Mouse (Mus musculus) limb, embryonic 15.5 days (tissue): ENCODE results near the gene Sgca. TPM values are rescaled to one million over a fixed set of nuclear protein-coding genes. Genes with fewer than 3 reads are reported as not detected.

ENCODE experiments used
- ATAC-seq: fragments of 200-750 bp; cut with Nextera tagmentation; 2 replicates; pipeline ENCODE4 v1.8.0; 2017; ENCODE audit warnings: low read depth, moderate TSS enrichment; ENCODE audit not compliant: insufficient number of reproducible peaks, low FRiP score, low TSS enrichment
- H3K27ac ChIP-seq: fragments of 300-500 bp; sonication (generic); 2 replicates; pipeline ENCODE4 v1.5.1; 2015; ENCODE audit warnings: moderate library complexity, mild to moderate bottlenecking, inconsistent platforms
- H3K27me3 ChIP-seq: fragments of 300-500 bp; sonication (generic); 2 replicates; pipeline ENCODE4 v1.6.1; 2015; ENCODE audit warnings: inconsistent platforms
- H3K36me3 ChIP-seq: fragments of 300-500 bp; sonication (generic); 2 replicates; pipeline ENCODE4 v1.6.1; 2015; ENCODE audit warnings: inconsistent platforms
- H3K4me1 ChIP-seq: fragments of 300-500 bp; sonication (generic); 2 replicates; pipeline ENCODE4 v1.6.1; 2015; ENCODE audit warnings: inconsistent platforms
- H3K4me2 ChIP-seq: fragments of 300-500 bp; sonication (generic); 2 replicates; pipeline ENCODE4 v1.6.1; 2015; ENCODE audit warnings: mild to moderate bottlenecking, inconsistent platforms
- H3K4me3 ChIP-seq: fragments of 300-500 bp; sonication (generic); 2 replicates; pipeline ENCODE4 v1.5.1; 2015; ENCODE audit warnings: mild to moderate bottlenecking, inconsistent platforms
- H3K9ac ChIP-seq: fragments of 300-500 bp; sonication (generic); 2 replicates; pipeline ENCODE4 v1.6.1; 2015; ENCODE audit warnings: inconsistent platforms
- H3K9me3 ChIP-seq: fragments of 300-500 bp; sonication (generic); 2 replicates; pipeline ENCODE4 v1.6.1; 2016; ENCODE audit warnings: inconsistent platforms
- WGBS: fragments of 180-500 bp; shearing (Covaris S2); methylation state at CpG from one replicate; pipeline ENCODE4 v1.1.7; 2015; 5-methylcytosine and 5-hydroxymethylcytosine counted together
- polyA plus RNA-seq: library from polyadenylated mRNA; unstranded; fragments of >200 nt; fragmentation: Nextera tagmentation; extraction: Ambion mirVana; gene quantifications from 2 replicates; pipeline ENCODE4 v1.2.1, GENCODE M21; 2015

The Sgca gene
- polyA plus RNA-seq, 1 experiment from 2014 or later = 7.5 TPM

GRCm38 (mm10) chr11:94990749-94991577, 14.8 kb upstream of the Sgca start, which contains the start of gene Ppp1r9b:
Ppp1r9b (plus strand) TSS chr11:94991035.
- Histone ChIP-seq H3K9ac (peak within 1 kb of the TSS; percentile 82), H3K36me3 (0 out of 2 replicates have a peak, but pooled peaks cover 5% of the 10 kb centered on the region), H3K4me3 (peak within 1 kb of the TSS; percentile 84), H3K9me3 (no peaks in the 10 kb centered on the region), H3K27ac (peak within 1 kb of the TSS; percentile 94), H3K27me3 (no peaks in the 10 kb centered on the region), H3K4me2 (peak within 1 kb of the TSS; percentile 93), H3K4me1 (peaks cover 77% of the 10 kb centered on the region)
- peak; percentile 81 for ATAC-seq
- WGBS = under 1% methylated on average over 59 of the region's 69 CpGs

- WGBS = 40% methylated on average over 6 of the region's 6 CpGs
- H3K27ac ChIP-seq = peak overlapping the region; percentile 94
- peaks cover 69% of the 10 kb centered on the region for H3K4me1 ChIP-seq
- H3K4me3 ChIP-seq = peak overlapping the region; percentile 84
- no peaks in the 10 kb centered on the region for H3K9me3 ChIP-seq
- no peak for ATAC-seq
- H3K27me3 ChIP-seq = no peaks in the 10 kb centered on the region
- 0 out of 2 replicates have a peak, but pooled peaks cover 5% of the 10 kb centered on the region for H3K36me3 ChIP-seq
- H3K9ac ChIP-seq = peak overlapping the region; percentile 82; the same call in 1 of the 2 replicates
- H3K4me2 ChIP-seq = peak overlapping the region; percentile 93
These were observed 14.1 kb upstream of the Sgca start for GRCm38 (mm10) chr11:94990102-94990748.

- H3K9me3 ChIP-seq = no peaks in the 10 kb centered on the region
- peak overlapping the region; percentile 93 for H3K4me2 ChIP-seq
- peaks cover 63% of the 10 kb centered on the region for H3K4me1 ChIP-seq
- ATAC-seq = peak; percentile 75
- H3K27ac ChIP-seq = peak overlapping the region; percentile 94
- no peaks in the 10 kb centered on the region for H3K27me3 ChIP-seq
- WGBS = under 1% methylated on average over 12 of the region's 12 CpGs
- H3K4me3 ChIP-seq = peak overlapping the region; percentile 84
- peak overlapping the region; percentile 28; the same call in 1 of the 2 replicates for H3K9ac ChIP-seq
- H3K36me3 ChIP-seq = 0 out of 2 replicates have a peak, but pooled peaks cover 1% of the 10 kb centered on the region
These were observed 13.5 kb upstream of the Sgca start for GRCm38 (mm10) chr11:94989562-94990017.

- H3K4me1 ChIP-seq = peaks cover 57% of the 10 kb centered on the region
- H3K27ac ChIP-seq = peak overlapping the region; percentile 94
- H3K36me3 ChIP-seq = no peaks in the 10 kb centered on the region
- H3K27me3 ChIP-seq = no peaks in the 10 kb centered on the region
- peak overlapping the region; percentile 84 for H3K4me3 ChIP-seq
- peak overlapping the region; percentile 93 for H3K4me2 ChIP-seq
- WGBS = 13% methylated on average over 10 of the region's 10 CpGs
- ATAC-seq = no peak
- peak overlapping the region; percentile 28; the same call in 1 of the 2 replicates for H3K9ac ChIP-seq
- H3K9me3 ChIP-seq = no peaks in the 10 kb centered on the region
These were observed 12.8 kb upstream of the Sgca start for GRCm38 (mm10) chr11:94988780-94989561.

GRCm38 (mm10) chr11:94987851-94988250, 11.7 kb upstream of the Sgca start:
- H3K9me3 ChIP-seq = no peaks in the 10 kb centered on the region
- no peak overlapping the region for H3K4me2 ChIP-seq
- 62% methylated on average over 8 of the region's 8 CpGs for WGBS
- peaks cover 46% of the 10 kb centered on the region for H3K4me1 ChIP-seq
- no peak overlapping the region for H3K27ac ChIP-seq
- H3K27me3 ChIP-seq = no peaks in the 10 kb centered on the region
- H3K4me3 ChIP-seq = no peak overlapping the region
- no peaks in the 10 kb centered on the region for H3K36me3 ChIP-seq
- ATAC-seq = no peak
- H3K9ac ChIP-seq = no peak overlapping the region

- Histone ChIP-seq H3K36me3 (no peaks in the 10 kb centered on the region), H3K9ac (no peak overlapping the region), H3K27ac (no peak overlapping the region), H3K9me3 (no peaks in the 10 kb centered on the region), H3K4me2 (no peak overlapping the region), H3K4me3 (no peak overlapping the region), H3K4me1 (peaks cover 40% of the 10 kb centered on the region), H3K27me3 (no peaks in the 10 kb centered on the region)
- 55% methylated on average over 6 of the region's 6 CpGs for WGBS
- no peak for ATAC-seq
These were observed 11.2 kb upstream of the Sgca start for GRCm38 (mm10) chr11:94987341-94987740.

GRCm38 (mm10) chr11:94986435-94986834, 10.3 kb upstream of the Sgca start:
- ATAC-seq = no peak
- no peak overlapping the region for H3K9ac ChIP-seq
- H3K27ac ChIP-seq = no peak overlapping the region
- peaks cover 33% of the 10 kb centered on the region for H3K4me1 ChIP-seq
- no peak overlapping the region for H3K4me2 ChIP-seq
- no peaks in the 10 kb centered on the region for H3K27me3 ChIP-seq
- 60% methylated on average over 2 of the region's 2 CpGs for WGBS
- H3K36me3 ChIP-seq = no peaks in the 10 kb centered on the region
- H3K9me3 ChIP-seq = no peaks in the 10 kb centered on the region
- H3K4me3 ChIP-seq = no peak overlapping the region

- ATAC-seq = no peak
- Histone ChIP-seq H3K9ac (no peak overlapping the region), H3K4me3 (no peak overlapping the region), H3K4me1 (peaks cover 33% of the 10 kb centered on the region), H3K27me3 (no peaks in the 10 kb centered on the region), H3K4me2 (no peak overlapping the region), H3K36me3 (no peaks in the 10 kb centered on the region), H3K9me3 (no peaks in the 10 kb centered on the region), H3K27ac (no peak overlapping the region)
- 72% methylated on average over 5 of the region's 5 CpGs for WGBS
These were observed 9.7 kb upstream of the Sgca start for GRCm38 (mm10) chr11:94985822-94986221.

- no peak for ATAC-seq
- no peak overlapping the region for H3K4me2 ChIP-seq
- H3K27ac ChIP-seq = no peak overlapping the region
- H3K9me3 ChIP-seq = no peaks in the 10 kb centered on the region
- H3K4me3 ChIP-seq = no peak overlapping the region
- H3K4me1 ChIP-seq = peaks cover 28% of the 10 kb centered on the region
- H3K27me3 ChIP-seq = no peaks in the 10 kb centered on the region
- H3K9ac ChIP-seq = no peak overlapping the region
- 39% methylated on average over 1 of the region's 1 CpGs for WGBS
- H3K36me3 ChIP-seq = no peaks in the 10 kb centered on the region
These were observed 9.0 kb upstream of the Sgca start for GRCm38 (mm10) chr11:94985140-94985539.

GRCm38 (mm10) chr11:94979462-94980179, 3.5 kb upstream of the Sgca start:
- Histone ChIP-seq H3K9me3 (no peaks in the 10 kb centered on the region), H3K27me3 (no peaks in the 10 kb centered on the region), H3K36me3 (no peaks in the 10 kb centered on the region), H3K4me1 (peaks cover 11% of the 10 kb centered on the region), H3K9ac (no peak overlapping the region), H3K4me3 (peak overlapping the region; percentile 30), H3K4me2 (no peak overlapping the region; the same call in 1 of the 2 replicates), H3K27ac (no peak overlapping the region)
- no peak for ATAC-seq
- WGBS = 81% methylated on average over 11 of the region's 11 CpGs

GRCm38 (mm10) chr11:94978947-94979346, 2.8 kb upstream of the Sgca start:
- H3K4me1 ChIP-seq = peaks cover 11% of the 10 kb centered on the region
- peak; percentile 86 for ATAC-seq
- peak overlapping the region; percentile 30 for H3K4me3 ChIP-seq
- no peak overlapping the region for H3K9ac ChIP-seq
- H3K9me3 ChIP-seq = no peaks in the 10 kb centered on the region
- no peaks in the 10 kb centered on the region for H3K27me3 ChIP-seq
- H3K4me2 ChIP-seq = peak overlapping the region; percentile 44
- WGBS = under 1% methylated on average over 20 of the region's 20 CpGs
- no peaks in the 10 kb centered on the region for H3K36me3 ChIP-seq
- no peak overlapping the region for H3K27ac ChIP-seq
